ENCODE assay signal across 24 mouse cellular contexts in the genomic region with DNA sequence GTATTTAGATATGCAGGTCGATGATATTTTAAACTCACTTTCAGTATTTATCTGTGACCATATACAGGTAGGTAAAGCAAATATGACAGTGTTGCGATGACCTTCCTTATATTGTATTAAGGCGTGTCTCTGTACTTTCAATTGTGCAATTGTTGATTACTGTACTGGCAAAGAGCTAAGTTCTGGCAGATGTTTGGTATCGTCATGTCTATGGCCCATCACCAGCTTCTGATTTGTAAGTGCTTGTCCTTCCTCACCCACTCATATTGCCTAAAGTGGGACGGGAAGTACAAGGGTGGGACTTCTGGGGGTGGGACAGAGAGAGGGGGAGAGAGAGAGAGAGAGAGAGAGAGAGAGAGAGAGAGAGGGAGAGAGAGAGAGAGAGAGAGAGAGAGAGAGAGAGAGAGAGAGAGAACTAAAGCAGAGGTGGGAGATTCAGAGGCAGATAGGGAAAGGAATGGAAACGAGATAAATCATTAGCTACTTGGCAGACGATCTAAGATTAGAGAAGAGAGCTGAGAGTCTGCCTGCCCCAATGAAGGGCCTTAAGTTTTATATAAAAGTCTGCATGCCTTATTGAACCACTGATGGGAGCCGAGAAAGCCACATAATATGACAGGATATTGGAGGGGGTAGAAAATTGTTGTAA. TPM values are rescaled to one million over a fixed set of nuclear protein-coding genes. Genes with fewer than 3 reads are reported as not detected.
"Had no signal": no experiment of that assay in that cellular context is flagged by ENCODE, and none has a peak within 500 bp of the region (broad histone marks: within the 10 kb centered on the region; RNA-seq: fewer than 3 reads in every experiment).

No protein-coding gene starts in this region.

- H3K4me1 ChIP-seq: lung, embryonic 15.5 days; midbrain, embryonic 10.5 days; midbrain, embryonic 12.5 days; neural tube, embryonic 13.5 days; neural tube, embryonic 15.5 days had no signal

- H3K4me2 ChIP-seq: lung, embryonic 15.5 days; midbrain, embryonic 12.5 days; neural tube, embryonic 13.5 days; neural tube, embryonic 15.5 days had no signal

- H3K4me3 ChIP-seq: lung, embryonic 15.5 days; midbrain, embryonic 10.5 days; midbrain, embryonic 12.5 days; myocyte; neural tube, embryonic 13.5 days; neural tube, embryonic 15.5 days had no signal

- H3K36me3 ChIP-seq: lung, embryonic 15.5 days; midbrain, embryonic 10.5 days; midbrain, embryonic 12.5 days; neural tube, embryonic 13.5 days; neural tube, embryonic 15.5 days had no signal

- H3K9ac ChIP-seq: lung, embryonic 15.5 days; midbrain, embryonic 12.5 days; neural tube, embryonic 13.5 days; neural tube, embryonic 15.5 days had no signal

- DNase-seq: lung, adult 2 months; lung, postnatal 10 days; lung, postnatal 4 days; midbrain, embryonic 14.5 days; retina, postnatal 1 day; right cerebral cortex, postnatal 25 days; right cerebral cortex, postnatal 4 days; spleen, adult 18-20 months; thymus, adult 18-20 months; thymus, postnatal 14 days; thymus, postnatal 36 days had no signal

- ATAC-seq: midbrain, embryonic 16.5 days had no signal

- H3K27ac ChIP-seq: lung, embryonic 15.5 days; midbrain, embryonic 10.5 days; midbrain, embryonic 12.5 days; neural tube, embryonic 13.5 days; neural tube, embryonic 15.5 days had no signal

- H3K27me3 ChIP-seq: lung, embryonic 15.5 days; midbrain, embryonic 12.5 days; neural tube, embryonic 13.5 days; neural tube, embryonic 15.5 days had no signal

- H3K9me3 ChIP-seq: lung, embryonic 15.5 days; midbrain, embryonic 10.5 days; midbrain, embryonic 12.5 days; neural tube, embryonic 13.5 days; neural tube, embryonic 15.5 days had no signal

RNA-seq across cellular contexts. Expression of a gene that starts 7.5 kb away (rescaled TPM):
- total RNA-seq: megakaryocyte, adult 5-6 weeks; megakaryocyte-erythroid progenitor cell, adult 5-6 weeks had no signal
- polyA plus RNA-seq: lung, embryonic 15.5 days; midbrain, embryonic 10.5 days; midbrain, embryonic 12.5 days; midbrain, embryonic 16.5 days; myocyte; neural tube, embryonic 11.5 days; neural tube, embryonic 13.5 days; neural tube, embryonic 15.5 days; small intestine, adult 2 months; stomach, embryonic 14.5 days; thymus, postnatal 0 days had no signal

RNA-seq across cellular contexts. Expression of a gene that starts 40.3 kb away (rescaled TPM):
- total RNA-seq: megakaryocyte-erythroid progenitor cell, adult 5-6 weeks had no signal
- polyA plus RNA-seq: lung, embryonic 15.5 days; midbrain, embryonic 10.5 days; midbrain, embryonic 12.5 days; midbrain, embryonic 14.5 days; midbrain, embryonic 16.5 days; myocyte; neural tube, embryonic 11.5 days; neural tube, embryonic 13.5 days; stomach, embryonic 14.5 days; thymus, postnatal 0 days had no signal

RNA-seq across cellular contexts. Expression of a gene that starts 53.9 kb away (rescaled TPM):
- total RNA-seq: megakaryocyte, adult 5-6 weeks; megakaryocyte-erythroid progenitor cell, adult 5-6 weeks had no signal
- polyA plus RNA-seq: lung, embryonic 15.5 days; midbrain, embryonic 12.5 days; midbrain, embryonic 14.5 days; midbrain, embryonic 16.5 days; myocyte; neural tube, embryonic 11.5 days; neural tube, embryonic 13.5 days; neural tube, embryonic 15.5 days; small intestine, adult 2 months; stomach, embryonic 14.5 days; thymus, postnatal 0 days had no signal
